Mouse (Mus musculus) cerebellum, postnatal 10 days (tissue): ENCODE measurements around the gene Yy2.

ENCODE experiments used
- DNase-seq, 2 experiments: peaks; one replicate each; pipeline ENCODE4 v3.0.0; 2021; ENCODE audit warnings: mixed read lengths in 2 of 2

The Yy2 gene

DNA sequence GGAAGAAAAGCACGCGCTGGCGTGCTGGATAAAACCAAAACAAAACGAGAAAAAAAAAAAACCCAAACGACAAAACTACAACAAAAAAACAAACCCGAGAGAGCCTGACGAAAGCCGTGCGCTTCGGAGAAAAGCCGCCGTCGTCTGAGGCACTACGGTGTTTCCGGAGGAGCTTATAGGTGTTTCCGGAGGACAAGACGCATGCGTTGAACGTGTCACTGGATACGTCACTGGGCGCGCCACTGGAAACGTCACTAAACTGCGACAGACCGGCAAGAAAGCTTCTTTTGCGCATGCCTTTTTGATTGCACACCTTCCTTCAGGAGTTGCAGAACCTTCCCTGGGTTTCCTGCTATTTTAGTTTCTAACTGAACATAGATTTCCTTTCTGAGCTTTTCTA lies at the start of gene Yy2:
Gene Yy2 (minus strand): TSS at position 146 of the 400 bp plus-strand sequence.
- no peak for DNase-seq

DNA sequence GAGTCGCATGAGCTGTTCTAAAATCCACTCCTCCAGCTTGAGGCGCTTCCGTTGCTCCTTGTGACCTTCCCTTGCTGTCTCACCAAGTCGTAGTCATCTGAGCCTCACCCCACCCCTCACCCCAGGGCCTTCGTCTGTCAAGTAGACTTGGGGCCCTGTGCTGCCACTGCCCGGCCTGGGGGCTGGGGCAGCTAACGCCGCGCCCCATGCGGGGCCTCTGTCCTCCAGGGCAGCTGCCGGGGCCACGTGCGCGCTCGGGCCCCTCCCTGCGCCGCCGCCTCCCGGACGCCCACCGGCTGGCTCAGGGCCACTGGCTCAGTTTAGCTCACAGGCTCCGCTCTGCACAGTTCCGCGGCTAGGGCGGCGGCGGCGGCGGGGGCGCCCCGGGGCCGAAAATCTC lies 44.1 kb upstream of the Yy2 start:
- peak; percentile 13 to 21 for DNase-seq

DNA sequence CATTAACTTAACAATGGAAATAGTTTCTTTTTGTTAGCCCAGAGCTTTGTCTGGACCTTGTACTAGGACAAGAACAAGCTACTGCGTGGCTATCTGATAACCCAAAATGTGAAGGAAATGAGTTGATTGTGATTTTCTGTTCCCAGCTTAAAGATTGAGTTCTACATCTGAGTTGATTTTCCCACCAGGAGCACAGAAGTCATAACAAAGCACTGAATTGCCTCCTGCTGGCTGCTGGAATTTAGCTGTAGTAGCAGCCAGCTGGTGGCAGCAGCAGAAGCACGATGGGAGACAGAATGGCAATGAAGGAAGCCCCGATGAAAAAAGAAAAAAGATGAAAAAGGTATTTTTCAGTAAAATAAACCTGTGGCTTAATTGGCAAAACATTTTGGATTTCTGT lies 32.7 kb upstream of the Yy2 start:
- DNase-seq = peak; percentile 55 to 63

DNA sequence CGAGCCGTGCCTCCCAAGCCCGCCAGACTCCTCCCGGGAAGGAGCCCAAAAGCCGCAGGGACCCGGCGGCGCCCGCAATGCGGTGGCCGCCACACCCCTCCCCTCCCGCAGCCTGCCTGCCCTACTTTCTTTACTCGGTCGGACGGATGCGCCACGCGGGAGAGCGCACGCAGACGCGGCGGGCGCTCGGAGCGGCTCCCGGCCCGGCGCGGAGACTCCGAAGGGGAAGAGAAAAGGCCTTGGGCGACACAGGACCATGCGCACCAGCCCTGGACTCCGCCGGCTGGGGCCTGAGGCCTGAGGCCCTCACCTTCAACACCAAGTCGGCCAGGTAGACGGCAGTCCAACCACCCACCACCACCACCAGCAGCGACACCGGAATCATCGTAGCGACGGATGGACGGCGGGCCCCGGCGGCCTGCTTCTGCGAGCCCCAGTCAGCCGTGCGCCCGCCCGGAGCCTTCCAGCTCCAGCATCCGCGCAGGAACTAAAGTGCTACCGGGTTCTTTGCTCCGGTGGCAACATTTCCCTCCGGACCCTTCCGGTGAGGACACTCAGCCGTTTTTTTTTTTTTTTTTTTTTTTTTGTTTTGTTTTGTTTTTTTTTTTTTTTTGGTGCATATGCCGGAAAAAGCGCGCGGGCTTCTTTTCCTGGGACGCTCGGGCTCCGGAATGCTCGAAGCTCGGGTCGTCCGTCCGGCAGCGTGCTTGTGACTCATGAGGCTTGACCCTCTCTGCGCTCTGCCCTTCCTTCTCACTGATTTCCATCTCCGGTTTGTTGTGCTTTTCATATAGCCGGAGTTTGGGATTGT lies 29.6 kb upstream of the Yy2 start, which contains the start of gene Mbtps2:
Gene Mbtps2 (minus strand): TSS at position 530 of the 811 bp plus-strand sequence.
- peak; percentile 78 to 80 for DNase-seq

DNA sequence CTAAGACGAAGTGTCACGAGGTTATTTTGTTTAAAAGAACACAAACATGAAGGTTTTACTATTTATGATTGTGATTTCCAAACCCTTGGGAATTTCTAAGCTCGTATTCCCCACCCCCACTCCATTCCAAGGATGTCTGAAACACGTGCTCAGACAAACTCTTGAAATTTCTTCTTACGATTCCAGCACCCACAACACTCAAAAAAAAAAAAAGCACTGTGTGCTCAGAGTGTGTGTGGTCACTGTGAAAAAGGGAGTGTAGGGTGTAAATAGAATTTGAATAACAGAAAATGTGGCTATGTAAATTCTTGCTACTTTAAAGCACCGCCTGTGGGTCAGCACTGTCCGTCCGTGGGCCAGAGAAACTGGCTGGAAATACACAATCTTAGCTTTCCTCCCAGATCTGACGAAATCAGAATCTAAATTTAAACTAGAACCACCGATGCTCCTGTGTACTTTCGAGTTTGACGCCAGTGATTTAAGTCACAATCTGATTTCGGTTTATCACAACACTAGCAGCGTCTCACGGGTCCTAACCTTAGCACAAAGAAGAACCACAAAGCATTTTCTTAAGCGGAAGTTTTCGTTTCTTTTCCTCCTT lies 28.9 kb upstream of the Yy2 start:
- DNase-seq = peak in 1 of 2 experiments; percentile 25

DNA sequence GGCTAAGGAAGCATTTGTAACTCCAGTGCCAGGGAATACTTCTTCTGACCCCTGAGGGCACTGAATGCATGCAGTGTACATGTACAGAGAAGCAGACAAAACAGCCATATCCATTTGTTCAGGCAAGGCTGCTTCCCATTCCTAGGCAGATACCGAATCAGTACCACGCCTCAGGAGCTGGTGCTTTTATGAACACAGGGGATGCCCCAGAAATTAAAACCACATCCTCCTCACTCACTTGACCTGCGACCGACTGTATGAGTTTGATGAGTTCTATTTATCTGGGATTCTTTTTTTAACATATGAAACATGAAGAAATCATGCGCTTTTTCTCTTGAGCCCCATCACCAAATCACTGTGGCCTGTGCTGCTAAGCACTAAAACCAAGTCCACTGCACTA lies 28.0 kb upstream of the Yy2 start:
- no peak for DNase-seq

DNA sequence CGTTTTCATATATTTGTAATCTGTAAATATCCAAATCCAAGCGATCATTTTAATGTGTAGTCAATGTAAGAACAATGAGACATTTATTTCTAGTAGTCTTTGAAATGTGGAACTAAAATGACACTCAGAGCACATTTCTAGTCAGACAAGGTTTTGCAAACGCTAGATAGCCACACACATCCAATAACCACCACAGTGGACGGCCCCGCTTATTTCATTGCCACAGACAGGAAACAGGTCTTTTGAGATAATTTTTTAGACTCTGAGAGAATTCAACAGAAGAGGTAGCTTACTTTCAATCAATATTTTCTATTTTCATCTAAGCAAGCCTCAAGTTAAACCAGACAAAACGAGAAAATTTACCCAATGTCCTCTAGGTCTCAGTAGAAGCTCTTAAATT lies 27.1 kb upstream of the Yy2 start:
- DNase-seq = no peak

DNA sequence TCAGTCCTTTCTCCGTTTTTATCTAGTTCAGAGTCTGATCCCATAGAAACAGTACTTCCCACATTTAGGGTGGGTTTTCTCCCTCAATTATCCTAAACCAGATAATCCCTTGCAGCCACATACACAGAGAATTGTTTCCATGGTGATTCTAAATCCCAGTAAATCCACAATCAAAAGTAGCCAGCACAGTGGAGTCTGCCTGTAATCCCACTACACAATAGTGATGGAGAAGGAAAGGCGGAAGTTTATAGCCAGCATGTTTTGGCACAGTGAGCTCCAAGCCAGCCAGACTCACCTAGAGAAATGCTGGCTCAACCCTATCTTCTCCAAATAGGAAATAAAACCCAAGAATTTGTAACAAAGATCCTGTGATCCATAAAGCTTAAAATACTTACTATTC lies 25.8 kb upstream of the Yy2 start:
- peak in 1 of 2 experiments; percentile 7 for DNase-seq

DNA sequence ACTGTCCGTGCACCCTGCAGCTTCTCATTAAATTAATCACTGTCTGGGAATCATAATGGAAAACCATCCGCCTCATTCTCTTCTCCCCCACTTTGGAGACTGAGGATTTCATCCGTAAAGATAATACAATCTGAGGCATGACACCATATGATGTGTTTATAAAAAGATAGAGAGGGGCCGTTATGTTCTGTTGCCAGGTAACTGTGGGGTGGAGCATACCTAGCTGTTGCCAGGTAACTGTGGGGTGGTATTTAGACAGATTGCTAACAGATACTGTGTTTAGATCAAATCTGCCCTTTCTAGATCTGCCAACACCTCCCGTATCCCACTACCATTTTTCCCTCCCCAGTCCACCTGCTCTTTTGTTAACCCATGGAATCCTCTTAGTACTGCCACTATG lies 18.2 kb upstream of the Yy2 start:
- DNase-seq = peak; percentile 60 to 69

DNA sequence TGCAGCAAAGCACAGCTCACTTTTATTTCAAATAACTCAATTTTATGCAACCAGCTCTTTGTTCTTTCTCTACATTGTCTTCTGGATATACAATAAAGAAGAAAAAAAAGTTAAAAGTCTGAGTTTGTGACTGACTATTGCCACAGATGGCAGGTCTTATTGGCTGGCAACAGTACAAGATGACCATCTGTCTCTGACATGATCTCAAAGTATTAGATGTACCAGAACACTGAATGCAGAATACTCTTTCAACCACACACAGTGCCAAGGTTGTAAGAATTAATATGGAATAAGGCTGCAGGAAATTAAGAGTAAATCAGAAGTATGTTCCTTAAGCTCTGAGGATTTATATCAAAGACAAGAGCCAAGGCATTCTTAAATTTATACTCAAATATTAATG lies 17.6 kb upstream of the Yy2 start:
- peak; percentile 67 to 76 for DNase-seq

DNA sequence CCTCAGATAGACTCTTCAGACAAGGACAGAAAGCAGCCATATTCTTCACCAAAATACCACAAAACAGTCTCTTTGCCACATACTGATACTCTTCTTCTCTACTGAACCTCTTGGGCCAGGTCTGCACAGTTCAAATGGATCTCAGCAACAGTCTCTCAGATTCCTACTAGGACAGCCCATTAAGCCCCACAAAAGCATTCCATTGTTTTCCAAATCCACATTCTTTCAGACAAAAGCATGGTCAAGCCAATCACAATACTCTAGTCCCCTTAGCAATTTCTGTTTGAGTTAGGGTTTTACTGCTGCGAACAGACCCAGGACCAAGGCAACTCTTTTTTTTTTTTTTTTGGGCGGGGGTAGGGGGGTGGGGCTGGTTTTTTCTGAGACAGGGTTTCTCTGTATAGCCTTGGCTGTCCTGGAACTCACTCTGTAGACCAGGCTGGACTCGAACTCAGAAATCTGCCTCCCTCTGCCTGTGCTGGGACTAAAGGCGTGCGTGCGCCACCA lies 10.4 kb upstream of the Yy2 start:
- DNase-seq = no peak

DNA sequence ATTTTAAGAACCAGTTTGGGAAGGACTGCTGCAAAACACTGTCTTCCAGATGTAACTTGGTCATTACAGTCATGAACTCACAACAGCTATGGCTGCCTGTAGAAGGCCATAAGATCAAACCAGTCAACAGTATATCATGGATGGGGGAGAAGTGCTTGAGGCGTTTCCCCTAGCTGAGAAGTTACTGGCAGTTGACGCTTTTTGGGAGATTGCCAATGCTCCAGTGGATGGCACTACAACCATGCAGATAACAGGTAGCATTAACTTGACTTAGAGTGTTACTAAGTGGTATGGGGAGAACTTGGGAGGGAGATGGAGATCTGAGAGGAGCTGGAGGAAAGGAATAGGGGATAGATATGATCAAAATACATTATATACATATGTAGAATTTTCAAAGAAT lies 5.9 kb upstream of the Yy2 start:
- DNase-seq = no peak

DNA sequence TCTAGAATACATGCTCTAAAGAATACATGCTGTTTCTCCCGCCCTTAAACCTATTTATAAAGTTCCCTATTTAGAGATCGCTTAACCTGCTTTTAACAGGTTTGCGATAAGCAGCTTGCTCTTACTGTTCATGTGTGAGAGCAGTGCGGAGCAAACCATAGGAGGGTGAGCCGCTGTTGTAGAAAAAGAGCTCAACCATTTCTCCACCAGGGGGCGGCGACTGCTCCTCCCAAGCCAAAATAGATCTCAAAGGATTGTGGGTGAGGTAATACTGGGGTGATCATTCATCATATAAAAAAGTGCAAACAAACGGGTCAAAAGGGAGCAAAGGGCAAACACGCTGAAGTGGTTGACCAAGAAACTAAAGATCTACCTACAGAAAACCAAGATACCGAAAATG lies 5.0 kb downstream of the Yy2 start:
- peak; percentile 30 to 33 for DNase-seq

DNA sequence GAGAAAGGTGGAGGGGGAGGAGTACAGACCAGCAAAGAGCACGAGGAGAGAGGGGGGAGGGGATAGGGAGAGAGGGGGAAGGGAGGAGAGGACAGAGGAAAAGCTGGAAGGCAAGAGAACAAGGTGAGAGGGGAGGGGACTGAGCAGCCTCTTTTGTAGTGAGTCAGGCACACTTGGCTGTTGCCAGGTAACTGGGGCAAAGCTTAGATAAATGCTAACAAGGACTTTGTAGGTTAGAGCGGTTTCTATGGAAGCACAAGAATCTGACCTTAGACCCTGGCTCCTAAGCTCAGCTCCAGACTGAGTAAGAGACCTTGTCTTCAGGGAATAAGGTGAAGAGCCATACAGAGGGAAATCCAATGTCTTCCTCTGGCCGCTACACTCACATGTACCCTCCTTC lies 21.7 kb downstream of the Yy2 start:
- DNase-seq = no peak
